Mouse (Mus musculus): ENCODE measurements around the gene Srxn1. TPM values are rescaled to one million over a fixed set of nuclear protein-coding genes. Genes with fewer than 3 reads are reported as not detected.

Srxn1 gene
- polyA plus RNA-seq, 1 experiment from 2014 or later, result 8.1 TPM

DNA sequence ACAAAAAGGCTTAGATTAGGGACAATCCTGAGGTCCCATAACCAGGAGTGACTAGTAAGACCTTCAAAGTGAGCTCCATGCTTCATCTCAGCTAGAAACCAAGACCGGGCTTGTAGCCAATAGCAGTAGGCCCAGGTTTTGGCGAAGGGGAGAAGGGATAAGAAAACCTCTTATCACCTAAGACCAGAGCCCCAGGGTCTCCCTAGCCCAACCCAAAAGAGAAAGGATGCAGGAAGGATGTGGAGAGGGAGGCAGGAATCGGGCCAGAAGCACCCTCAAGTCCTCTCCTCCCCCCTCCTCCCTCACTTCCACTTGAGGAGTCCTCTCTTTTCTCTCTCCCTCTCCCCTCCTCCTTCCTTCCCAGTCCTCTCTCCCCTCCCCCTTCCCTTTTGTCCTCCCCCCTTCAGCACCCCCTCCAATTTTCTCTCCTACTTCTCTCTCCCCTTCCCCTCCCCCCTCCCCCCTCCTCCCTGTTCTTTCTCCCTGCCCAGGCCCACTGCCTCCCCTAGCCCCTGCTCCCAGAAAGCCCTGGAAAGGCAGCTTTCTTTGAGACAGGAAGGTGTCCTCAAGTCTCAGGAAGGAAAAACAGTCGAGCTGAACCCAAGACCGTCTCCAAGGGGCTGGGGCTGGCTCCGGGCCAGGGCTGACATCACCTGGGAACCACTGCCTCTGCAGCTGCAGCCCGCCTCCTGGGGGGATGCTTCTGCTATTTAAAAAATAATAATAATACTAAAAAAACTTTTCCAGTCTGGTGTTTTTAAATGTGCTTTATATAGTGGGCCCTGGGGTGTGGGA lies 50.3 kb downstream of the Srxn1 start:
- Histone ChIP-seq H3K9me3 (no peaks in the 10 kb centered on the region), H3K36me3 (no peaks in the 10 kb centered on the region), H3K4me1 (0 out of 2 replicates have a peak, but pooled peaks cover 6% of the 10 kb centered on the region), H3K27ac (peak overlapping the region; percentile 52; the same call in 1 of the 2 replicates), H3K27me3 (ENCODE audit: insufficient read depth, poor library complexity, severe bottlenecking) (no peaks in the 10 kb centered on the region), H3K4me3 (no peak overlapping the region)
- no peak for DNase-seq (ENCODE audit: low spot score)
- 33% methylated on average over 7 of the region's 7 CpGs for whole genome bisulfite sequencing

GRCm38 (mm10) chr2:152156471-152156870 lies 51.2 kb downstream of the Srxn1 start:
- no peaks in the 10 kb centered on the region for H3K36me3 ChIP-seq
- 0 out of 2 replicates have a peak, but pooled peaks cover 6% of the 10 kb centered on the region for H3K4me1 ChIP-seq
- DNase-seq (ENCODE audit: low spot score), result no peak
- no peaks in the 10 kb centered on the region for H3K27me3 ChIP-seq (ENCODE audit: insufficient read depth, poor library complexity, severe bottlenecking)
- no peak overlapping the region for H3K27ac ChIP-seq
- WGBS, result 68% methylated on average over 6 of the region's 6 CpGs
- H3K9me3 ChIP-seq, result no peaks in the 10 kb centered on the region
- no peak overlapping the region for H3K4me3 ChIP-seq

GRCm38 (mm10) chr2:152159487-152159886 lies 54.2 kb downstream of the Srxn1 start:
- Histone ChIP-seq H3K27me3 (ENCODE audit: insufficient read depth, poor library complexity, severe bottlenecking) (no peaks in the 10 kb centered on the region), H3K4me3 (no peak overlapping the region), H3K4me1 (0 out of 2 replicates have a peak, but pooled peaks cover 6% of the 10 kb centered on the region), H3K36me3 (no peaks in the 10 kb centered on the region), H3K9me3 (no peaks in the 10 kb centered on the region), H3K27ac (no peak overlapping the region)
- DNase-seq (ENCODE audit: low spot score), result no peak
- 85% methylated on average over 1 of the region's 1 CpGs for WGBS

Other genes starting within 250 kb of the Srxn1 start
- 0.48 and 1.1 TPM in 2 replicates for gene Angpt4, start 194.3 kb upstream of the Srxn1 start, polyA plus RNA-seq (2016; fragmentation: Nextera tagmentation; extraction: Ambion mirVana)
- 11.4 and 16.3 TPM in 2 replicates for gene Fam110a, start 125.3 kb upstream of the Srxn1 start, polyA plus RNA-seq (2016; fragmentation: Nextera tagmentation; extraction: Ambion mirVana)
- 1.2 and 1.3 TPM in 2 replicates for gene Slc52a3, start 109.0 kb upstream of the Srxn1 start, polyA plus RNA-seq (2016; fragmentation: Nextera tagmentation; extraction: Ambion mirVana)
- not detected in 2 replicates for gene Scrt2, start 24.0 kb upstream of the Srxn1 start, polyA plus RNA-seq (2016; fragmentation: Nextera tagmentation; extraction: Ambion mirVana)
- gene Tcf15, start 38.0 kb downstream of the Srxn1 start, polyA plus RNA-seq (2016; fragmentation: Nextera tagmentation; extraction: Ambion mirVana), result 1.9 and 7.2 TPM in 2 replicates
- 64.0 and 67.0 TPM in 2 replicates for gene Csnk2a1, start 121.3 kb downstream of the Srxn1 start, polyA plus RNA-seq (2016; fragmentation: Nextera tagmentation; extraction: Ambion mirVana)
- gene Tbc1d20, start 188.3 kb downstream of the Srxn1 start, polyA plus RNA-seq (2016; fragmentation: Nextera tagmentation; extraction: Ambion mirVana), result 29.6 and 34.6 TPM in 2 replicates
- gene Rbck1, start 227.1 kb downstream of the Srxn1 start, polyA plus RNA-seq (2016; fragmentation: Nextera tagmentation; extraction: Ambion mirVana), result 88.0 and 89.3 TPM in 2 replicates
- gene Trib3, start 238.5 kb downstream of the Srxn1 start, polyA plus RNA-seq (2016; fragmentation: Nextera tagmentation; extraction: Ambion mirVana), result 5.1 and 5.3 TPM in 2 replicates

Measured in heart, embryonic 10.5 days (tissue).